Mouse (Mus musculus) thymus, postnatal 4 days (tissue): ENCODE data around the gene 4930426L09Rik.

Source experiments
- DNase-seq: peaks from one replicate; pipeline ENCODE4 v3.0.0; 2021

The 4930426L09Rik gene

GRCm38 (mm10) chr2:19018034-19018433 is 19.9 kb downstream of the 4930426L09Rik start:
- no peak for DNase-seq

GRCm38 (mm10) chr2:19024807-19025206 is 26.7 kb downstream of the 4930426L09Rik start:
- no peak for DNase-seq

- no peak for DNase-seq
Observed at GRCm38 (mm10) chr2:19037430-19037829, 39.3 kb downstream of the 4930426L09Rik start.

- no peak for DNase-seq
Observed at GRCm38 (mm10) chr2:19037907-19038570, 39.9 kb downstream of the 4930426L09Rik start.

GRCm38 (mm10) chr2:19048225-19048624 is 50.1 kb downstream of the 4930426L09Rik start:
- no peak for DNase-seq

- no peak for DNase-seq
Observed at GRCm38 (mm10) chr2:19049341-19049740, 51.2 kb downstream of the 4930426L09Rik start.
